Mouse (Mus musculus): ENCODE data around the gene Tiam1.
A peak's percentile ranks its signal among the peaks of the same experiment; 100 is the strongest.

Gene Tiam1

GRCm38 (mm10) chr16:89993991-89994825 is 149.4 kb downstream of the Tiam1 start:
- peak; percentile 71 to 77 for DNase-seq (ENCODE audit: low spot score in 2 of 2)

- DNase-seq (ENCODE audit: low spot score in 2 of 2): peak; percentile 46 to 59
Observed at GRCm38 (mm10) chr16:89993506-89993905, 150.1 kb downstream of the Tiam1 start.

DNA sequence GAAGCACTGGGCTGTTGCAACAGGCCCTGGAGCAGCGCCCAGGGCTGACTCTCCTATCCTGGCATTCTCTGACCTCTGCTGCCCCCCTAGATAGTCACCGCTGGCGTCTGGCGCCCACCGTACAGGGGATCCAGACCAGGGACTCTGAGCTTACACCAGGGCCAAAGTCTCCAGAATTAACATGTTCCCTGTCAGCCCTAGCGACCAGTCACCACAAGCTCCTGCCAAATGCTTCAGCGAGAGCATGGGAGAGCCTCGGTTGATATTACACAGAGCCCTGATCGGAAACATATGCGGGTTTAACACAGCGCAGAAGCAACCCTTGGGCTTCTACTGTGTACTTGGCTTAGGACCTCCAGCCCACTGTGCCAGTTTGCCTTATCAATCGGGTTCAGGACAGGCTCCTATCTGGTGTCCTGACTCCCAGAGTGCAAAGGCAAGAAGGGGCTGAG is 151.8 kb downstream of the Tiam1 start:
- DNase-seq (ENCODE audit: low spot score in 2 of 2): no peak

- no peak for DNase-seq (ENCODE audit: low spot score in 2 of 2)
Observed at GRCm38 (mm10) chr16:89990288-89990955, 153.1 kb downstream of the Tiam1 start.

- no peak for DNase-seq (ENCODE audit: low spot score in 2 of 2)
Observed at GRCm38 (mm10) chr16:89989816-89990215, 153.8 kb downstream of the Tiam1 start.

- peak; percentile 66 to 72 for DNase-seq (ENCODE audit: low spot score in 2 of 2)
Observed at GRCm38 (mm10) chr16:89986672-89987362, 156.8 kb downstream of the Tiam1 start.

DNA sequence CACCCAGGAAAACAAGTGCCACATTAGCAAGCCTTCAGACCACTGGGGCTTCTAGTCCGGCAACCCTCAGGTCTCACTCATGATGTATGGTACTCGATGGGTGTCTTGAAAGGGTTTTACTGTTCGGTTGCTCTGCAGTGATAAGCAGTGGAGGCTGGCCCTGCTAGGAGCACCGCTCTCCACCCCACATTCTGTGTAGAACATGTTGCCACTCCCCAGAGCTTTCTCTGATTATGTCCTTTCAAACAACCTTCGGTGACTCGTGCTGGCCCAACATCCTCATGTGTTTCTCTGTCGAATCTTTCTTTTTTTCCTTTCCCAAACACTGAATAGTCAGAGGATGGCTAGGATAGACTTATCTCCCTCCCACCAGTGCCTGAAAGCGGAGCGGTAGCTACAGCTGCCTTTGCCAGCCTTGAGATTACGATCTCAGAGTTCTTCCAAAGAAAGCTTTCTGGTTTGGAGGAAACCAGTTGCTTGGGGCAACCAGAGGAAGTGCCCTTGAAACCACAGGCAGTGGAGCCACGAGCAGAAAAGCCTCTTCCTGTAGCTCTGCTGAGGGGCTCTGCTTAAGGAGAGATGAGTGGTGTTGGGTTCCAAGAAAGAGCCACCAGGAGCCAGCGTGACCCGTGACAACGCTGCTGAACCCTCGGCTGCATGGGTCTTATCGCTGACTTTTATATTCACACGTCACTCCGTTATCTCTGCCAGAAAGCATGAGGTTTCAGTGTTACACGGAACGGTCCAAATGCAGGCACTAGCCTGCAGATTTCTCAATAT is 157.7 kb downstream of the Tiam1 start:
- peak; percentile 70 for DNase-seq (ENCODE audit: low spot score in 2 of 2)

DNA sequence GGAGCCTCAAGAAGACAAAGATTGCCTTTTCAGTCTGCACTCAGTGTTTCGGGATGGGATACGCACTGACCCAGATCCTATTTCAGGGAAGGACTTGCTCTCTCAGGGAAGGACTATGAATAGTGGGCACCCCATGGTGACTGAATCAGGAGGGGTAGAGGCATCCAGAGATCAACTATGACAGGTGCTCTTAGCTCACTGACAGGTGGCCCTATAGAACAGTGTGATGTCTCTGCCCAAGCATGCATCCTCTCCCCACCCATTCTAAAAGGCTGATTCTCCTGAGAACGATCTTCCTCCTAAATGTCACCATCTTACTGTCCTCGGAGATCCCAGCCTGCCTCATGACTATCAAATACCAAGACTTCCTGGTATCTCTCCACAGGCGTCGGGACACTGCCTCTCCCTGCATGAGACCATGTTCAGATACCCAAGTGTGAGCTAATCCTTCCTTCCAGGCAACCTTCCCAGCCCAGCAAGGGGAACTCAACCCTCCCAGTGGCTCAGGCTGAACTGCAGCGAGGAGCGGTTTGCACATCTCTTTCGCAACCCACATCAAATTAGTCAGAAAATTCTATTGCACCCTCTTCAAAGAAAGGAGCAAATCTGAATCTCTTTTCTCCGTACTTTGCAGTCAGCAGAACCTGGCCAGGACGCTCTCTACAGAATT is 163.4 kb downstream of the Tiam1 start:
- no peak for DNase-seq (ENCODE audit: low spot score in 2 of 2)

DNA sequence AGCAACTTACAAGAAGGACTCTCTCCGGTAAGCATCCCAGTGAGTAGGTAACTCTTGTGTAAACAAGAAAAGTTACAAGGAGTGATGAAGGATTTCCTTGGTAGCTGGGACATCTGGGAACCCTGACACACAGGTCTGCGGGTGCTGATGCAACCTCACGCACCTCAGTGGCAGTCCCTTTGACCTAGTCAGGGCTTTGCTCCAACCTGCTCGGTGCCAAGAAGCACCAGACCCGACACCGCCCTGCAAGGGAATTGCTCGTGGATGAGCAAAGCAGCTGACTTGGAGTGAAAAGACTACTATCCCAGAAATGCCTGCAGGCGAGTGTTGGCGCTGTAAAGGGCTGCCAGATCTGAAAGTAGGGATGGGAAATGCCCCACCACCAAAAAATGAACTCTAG is 168.1 kb downstream of the Tiam1 start:
- DNase-seq (ENCODE audit: low spot score in 2 of 2): no peak

DNA sequence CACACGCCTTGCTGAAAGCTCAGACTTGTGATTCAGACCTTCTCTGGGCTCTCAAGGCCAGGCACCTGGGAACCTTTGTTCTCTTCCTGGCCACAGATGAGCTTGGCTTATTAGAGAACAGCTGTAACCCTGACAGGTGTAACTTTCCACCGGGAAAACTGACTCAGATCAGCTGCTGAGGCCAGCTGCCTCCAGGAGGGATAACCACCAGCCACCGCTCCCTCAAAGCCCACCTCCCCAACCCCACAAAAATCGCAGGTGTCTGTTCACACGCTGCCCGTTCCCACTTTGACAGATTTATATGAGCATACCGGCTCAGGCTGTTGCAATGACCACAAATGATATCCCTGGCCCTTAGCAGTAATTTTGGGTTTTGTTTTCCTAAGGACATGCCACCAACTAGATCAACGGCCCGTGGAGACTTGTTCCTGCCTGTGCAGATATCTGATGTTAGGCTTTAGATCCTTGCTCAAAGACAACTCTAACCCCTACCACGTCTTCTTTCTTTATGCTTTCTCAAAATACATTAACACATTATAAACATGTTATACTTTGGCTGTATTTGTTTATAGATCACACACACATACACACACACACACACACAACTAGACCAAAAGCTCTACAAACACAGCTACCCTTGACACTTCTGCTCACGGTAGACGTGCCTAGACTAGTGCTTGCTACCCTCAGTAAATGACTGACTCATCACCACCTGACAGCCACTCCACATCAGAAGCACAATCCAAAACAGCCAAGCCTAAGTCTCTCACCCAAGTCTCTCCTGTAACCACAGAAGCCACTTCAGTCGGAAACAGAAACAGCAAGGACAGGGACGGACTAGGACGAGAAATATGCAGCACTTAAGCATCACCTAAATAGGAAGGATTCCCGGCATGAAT is 169.5 kb downstream of the Tiam1 start:
- no peak for DNase-seq (ENCODE audit: low spot score in 2 of 2)

DNA sequence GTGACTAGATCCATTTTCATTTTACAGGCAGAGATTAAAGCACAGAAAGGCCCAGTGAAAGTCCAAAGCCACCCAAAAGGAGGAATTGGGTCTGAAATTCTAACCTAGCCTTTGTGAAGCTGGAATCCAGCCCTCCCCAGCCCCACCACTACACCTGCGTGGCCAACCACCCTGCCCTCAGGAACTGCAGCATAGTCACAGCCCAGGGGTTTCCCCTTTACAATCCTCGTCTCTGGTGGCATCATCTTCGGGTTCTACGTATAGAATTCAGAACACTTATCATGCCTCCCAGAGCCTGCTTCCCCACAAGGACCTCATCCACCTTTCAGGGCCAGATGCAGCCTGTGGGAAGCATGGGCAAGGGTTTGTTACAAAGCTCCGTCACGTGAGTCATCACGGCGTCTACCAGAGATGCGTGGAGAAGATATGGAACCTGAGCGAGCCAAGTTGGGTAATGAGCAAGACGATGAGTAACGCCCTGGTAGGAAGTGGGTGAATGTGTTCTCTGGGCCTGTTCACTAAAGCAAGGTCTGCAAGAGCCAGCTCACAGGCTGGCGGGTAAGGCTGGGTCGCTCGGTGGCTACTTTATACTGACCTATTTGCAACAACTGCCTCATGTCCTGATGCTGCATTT is 170.6 kb downstream of the Tiam1 start:
- no peak for DNase-seq (ENCODE audit: low spot score in 2 of 2)

- DNase-seq (ENCODE audit: low spot score in 2 of 2): no peak
Observed at GRCm38 (mm10) chr16:89972018-89972417, 171.6 kb downstream of the Tiam1 start.

- DNase-seq (ENCODE audit: low spot score in 2 of 2): no peak
Observed at GRCm38 (mm10) chr16:89968058-89968457, 175.5 kb downstream of the Tiam1 start.

GRCm38 (mm10) chr16:89962876-89963275 is 180.7 kb downstream of the Tiam1 start:
- DNase-seq (ENCODE audit: low spot score in 2 of 2): no peak

GRCm38 (mm10) chr16:89960904-89961303 is 182.7 kb downstream of the Tiam1 start:
- no peak for DNase-seq (ENCODE audit: low spot score in 2 of 2)

- no peak for DNase-seq (ENCODE audit: low spot score in 2 of 2)
Observed at GRCm38 (mm10) chr16:89960186-89960878, 183.2 kb downstream of the Tiam1 start.

DNA sequence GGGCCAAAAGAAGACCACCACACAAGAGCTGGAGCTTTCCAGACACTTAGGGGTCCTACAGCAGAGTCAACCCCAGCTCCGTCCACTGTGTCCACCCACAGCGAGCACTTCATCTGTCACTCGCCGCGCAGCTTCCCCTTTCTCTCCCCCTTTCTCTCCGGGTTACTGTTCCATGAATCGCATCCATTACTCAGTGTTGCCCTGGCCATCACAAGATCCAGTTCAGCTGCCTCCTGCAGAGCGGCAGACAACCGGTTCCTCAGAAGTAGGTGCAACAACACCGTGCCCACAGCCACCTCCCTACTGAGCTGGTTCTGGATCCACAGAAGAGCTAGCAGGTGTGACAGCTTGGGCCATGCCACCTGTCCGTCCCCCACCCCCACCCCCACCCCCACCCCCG is 184.6 kb downstream of the Tiam1 start:
- no peak for DNase-seq (ENCODE audit: low spot score in 2 of 2)

DNA sequence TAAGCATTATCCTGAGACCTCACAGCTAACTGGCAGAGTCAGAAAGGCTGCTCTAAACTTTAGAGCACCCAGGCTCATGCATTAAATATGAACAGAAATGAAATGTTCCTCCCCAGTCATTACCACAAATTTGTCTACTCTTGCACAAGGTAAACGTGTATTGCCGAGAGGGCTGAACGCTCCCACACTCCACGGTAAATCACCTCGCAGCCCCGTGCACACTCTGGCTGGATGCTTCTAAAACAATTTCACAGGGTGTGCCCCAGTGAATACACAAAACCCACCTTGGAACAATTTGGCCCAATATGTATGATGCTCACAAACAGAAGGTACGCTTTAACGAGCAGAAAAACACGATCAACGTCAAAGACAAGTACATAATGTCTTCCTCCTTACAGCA is 185.5 kb downstream of the Tiam1 start:
- DNase-seq (ENCODE audit: low spot score in 2 of 2): no peak

GRCm38 (mm10) chr16:89954525-89954924 is 189.0 kb downstream of the Tiam1 start:
- DNase-seq (ENCODE audit: low spot score in 2 of 2): no peak
